Mouse (Mus musculus): ENCODE results near the gene Mrtfb. TPM values are rescaled to one million over a fixed set of nuclear protein-coding genes. Genes with fewer than 3 reads are reported as not detected.

The Mrtfb gene
- polyA plus RNA-seq (2016; fragmentation: Nextera tagmentation; extraction: Ambion mirVana), result 15.6 and 15.8 TPM in 2 replicates

- Histone ChIP-seq H3K27me3 (ENCODE audit: insufficient read depth, poor library complexity, severe bottlenecking) (no peaks in the 10 kb centered on the region), H3K9me3 (no peaks in the 10 kb centered on the region), H3K36me3 (0 out of 2 replicates have a peak, but pooled peaks cover 6% of the 10 kb centered on the region), H3K4me3 (peak within 1 kb of the TSS; percentile 92), H3K4me1 (replicated peaks) (peaks cover 23% of the 10 kb centered on the region), H3K27ac (peak within 1 kb of the TSS; percentile 98)
- WGBS, result under 1% methylated on average over 54 of the region's 56 CpGs
- peak; percentile 92 for DNase-seq (ENCODE audit: low spot score)
Measured at GRCm38 (mm10) chr16:13255855-13256635, at the start of gene Mrtfb. Gene Mrtfb, plus strand, starts transcription at chr16:13256481.

- peaks cover 21% of the 10 kb centered on the region for H3K4me1 ChIP-seq (replicated peaks)
- no peaks in the 10 kb centered on the region for H3K9me3 ChIP-seq
- no peaks in the 10 kb centered on the region for H3K36me3 ChIP-seq
- DNase-seq (ENCODE audit: low spot score), result no peak
- no peak overlapping the region for H3K4me3 ChIP-seq
- no peak overlapping the region for H3K27ac ChIP-seq
- H3K27me3 ChIP-seq (ENCODE audit: insufficient read depth, poor library complexity, severe bottlenecking), result no peaks in the 10 kb centered on the region
- WGBS, result 63% methylated on average over 5 of the region's 5 CpGs
Measured at GRCm38 (mm10) chr16:13207649-13208048, 48.6 kb upstream of the Mrtfb start.

GRCm38 (mm10) chr16:13208087-13208486 lies 48.2 kb upstream of the Mrtfb start:
- DNase-seq (ENCODE audit: low spot score), result no peak
- Histone ChIP-seq H3K27ac (no peak overlapping the region), H3K27me3 (ENCODE audit: insufficient read depth, poor library complexity, severe bottlenecking) (no peaks in the 10 kb centered on the region), H3K4me3 (no peak overlapping the region), H3K4me1 (replicated peaks) (peaks cover 21% of the 10 kb centered on the region), H3K9me3 (no peaks in the 10 kb centered on the region), H3K36me3 (no peaks in the 10 kb centered on the region)
- 41% methylated on average over 3 of the region's 3 CpGs for WGBS

- no peaks in the 10 kb centered on the region for H3K36me3 ChIP-seq
- H3K27me3 ChIP-seq (ENCODE audit: insufficient read depth, poor library complexity, severe bottlenecking), result no peaks in the 10 kb centered on the region
- DNase-seq (ENCODE audit: low spot score), result no peak
- H3K27ac ChIP-seq, result no peak overlapping the region
- H3K4me3 ChIP-seq, result no peak overlapping the region
- WGBS, result 86% methylated on average over 4 of the region's 4 CpGs
- H3K4me1 ChIP-seq (replicated peaks), result no peaks in the 10 kb centered on the region
- no peaks in the 10 kb centered on the region for H3K9me3 ChIP-seq
Measured at GRCm38 (mm10) chr16:13212781-13213180, 43.5 kb upstream of the Mrtfb start.

- no peak for DNase-seq (ENCODE audit: low spot score)
- Histone ChIP-seq H3K4me1 (replicated peaks) (no peaks in the 10 kb centered on the region), H3K27me3 (ENCODE audit: insufficient read depth, poor library complexity, severe bottlenecking) (no peaks in the 10 kb centered on the region), H3K4me3 (no peak overlapping the region), H3K9me3 (no peaks in the 10 kb centered on the region), H3K36me3 (no peaks in the 10 kb centered on the region), H3K27ac (no peak overlapping the region)
- WGBS, result 78% methylated on average over 5 of the region's 5 CpGs
Measured at GRCm38 (mm10) chr16:13216116-13216952, 39.9 kb upstream of the Mrtfb start.

- H3K4me1 ChIP-seq (replicated peaks), result no peaks in the 10 kb centered on the region
- H3K27me3 ChIP-seq (ENCODE audit: insufficient read depth, poor library complexity, severe bottlenecking), result no peaks in the 10 kb centered on the region
- H3K27ac ChIP-seq, result no peak overlapping the region
- no peak overlapping the region for H3K4me3 ChIP-seq
- no peaks in the 10 kb centered on the region for H3K36me3 ChIP-seq
- 89% methylated on average over 8 of the region's 8 CpGs for WGBS
- no peaks in the 10 kb centered on the region for H3K9me3 ChIP-seq
- DNase-seq (ENCODE audit: low spot score), result no peak
Measured at GRCm38 (mm10) chr16:13217951-13218350, 38.3 kb upstream of the Mrtfb start.

GRCm38 (mm10) chr16:13221475-13221874 lies 34.8 kb upstream of the Mrtfb start:
- Histone ChIP-seq H3K4me1 (replicated peaks) (no peaks in the 10 kb centered on the region), H3K36me3 (no peaks in the 10 kb centered on the region), H3K9me3 (no peaks in the 10 kb centered on the region), H3K4me3 (no peak overlapping the region), H3K27ac (no peak overlapping the region), H3K27me3 (ENCODE audit: insufficient read depth, poor library complexity, severe bottlenecking) (no peaks in the 10 kb centered on the region)
- DNase-seq (ENCODE audit: low spot score), result no peak
- WGBS, result 100% methylated on average over 1 of the region's 1 CpGs

GRCm38 (mm10) chr16:13232043-13232442 lies 24.2 kb upstream of the Mrtfb start:
- DNase-seq (ENCODE audit: low spot score), result no peak
- Histone ChIP-seq H3K4me1 (replicated peaks) (peaks cover 11% of the 10 kb centered on the region), H3K36me3 (no peaks in the 10 kb centered on the region), H3K27ac (no peak overlapping the region), H3K9me3 (no peaks in the 10 kb centered on the region), H3K4me3 (no peak overlapping the region), H3K27me3 (ENCODE audit: insufficient read depth, poor library complexity, severe bottlenecking) (no peaks in the 10 kb centered on the region)
- WGBS, result 91% methylated on average over 7 of the region's 7 CpGs

- DNase-seq (ENCODE audit: low spot score), result peak; percentile 13
- Histone ChIP-seq H3K36me3 (no peaks in the 10 kb centered on the region), H3K4me3 (no peak overlapping the region), H3K27me3 (ENCODE audit: insufficient read depth, poor library complexity, severe bottlenecking) (no peaks in the 10 kb centered on the region), H3K4me1 (replicated peaks) (peaks cover 11% of the 10 kb centered on the region), H3K9me3 (no peaks in the 10 kb centered on the region), H3K27ac (0 out of 2 replicates have a peak overlapping the region, but pooled peaks have one; percentile 50)
- 58% methylated on average over 14 of the region's 14 CpGs for WGBS
Measured at GRCm38 (mm10) chr16:13232912-13233802, 23.1 kb upstream of the Mrtfb start.

- DNase-seq (ENCODE audit: low spot score), result no peak
- H3K36me3 ChIP-seq, result no peaks in the 10 kb centered on the region
- H3K4me1 ChIP-seq (replicated peaks), result no peaks in the 10 kb centered on the region
- H3K9me3 ChIP-seq, result no peaks in the 10 kb centered on the region
- H3K27me3 ChIP-seq (ENCODE audit: insufficient read depth, poor library complexity, severe bottlenecking), result no peaks in the 10 kb centered on the region
- WGBS, result 75% methylated on average over 4 of the region's 4 CpGs
- H3K4me3 ChIP-seq, result no peak overlapping the region
- no peak overlapping the region for H3K27ac ChIP-seq
Measured at GRCm38 (mm10) chr16:13239039-13239438, 17.2 kb upstream of the Mrtfb start.

GRCm38 (mm10) chr16:13239544-13239943 lies 16.7 kb upstream of the Mrtfb start:
- Histone ChIP-seq H3K27ac (no peak overlapping the region), H3K27me3 (ENCODE audit: insufficient read depth, poor library complexity, severe bottlenecking) (no peaks in the 10 kb centered on the region), H3K4me1 (replicated peaks) (no peaks in the 10 kb centered on the region), H3K9me3 (no peaks in the 10 kb centered on the region), H3K4me3 (no peak overlapping the region), H3K36me3 (no peaks in the 10 kb centered on the region)
- WGBS, result 73% methylated on average over 2 of the region's 2 CpGs
- no peak for DNase-seq (ENCODE audit: low spot score)

GRCm38 (mm10) chr16:13240326-13240725 lies 16.0 kb upstream of the Mrtfb start:
- no peaks in the 10 kb centered on the region for H3K9me3 ChIP-seq
- WGBS, result 81% methylated on average over 7 of the region's 7 CpGs
- H3K36me3 ChIP-seq, result no peaks in the 10 kb centered on the region
- H3K4me3 ChIP-seq, result no peak overlapping the region
- H3K4me1 ChIP-seq (replicated peaks), result no peaks in the 10 kb centered on the region
- no peaks in the 10 kb centered on the region for H3K27me3 ChIP-seq (ENCODE audit: insufficient read depth, poor library complexity, severe bottlenecking)
- no peak overlapping the region for H3K27ac ChIP-seq
- DNase-seq (ENCODE audit: low spot score), result no peak
